Mouse (Mus musculus): ENCODE measurements around the gene 0610009B22Rik.

Gene 0610009B22Rik

DNA sequence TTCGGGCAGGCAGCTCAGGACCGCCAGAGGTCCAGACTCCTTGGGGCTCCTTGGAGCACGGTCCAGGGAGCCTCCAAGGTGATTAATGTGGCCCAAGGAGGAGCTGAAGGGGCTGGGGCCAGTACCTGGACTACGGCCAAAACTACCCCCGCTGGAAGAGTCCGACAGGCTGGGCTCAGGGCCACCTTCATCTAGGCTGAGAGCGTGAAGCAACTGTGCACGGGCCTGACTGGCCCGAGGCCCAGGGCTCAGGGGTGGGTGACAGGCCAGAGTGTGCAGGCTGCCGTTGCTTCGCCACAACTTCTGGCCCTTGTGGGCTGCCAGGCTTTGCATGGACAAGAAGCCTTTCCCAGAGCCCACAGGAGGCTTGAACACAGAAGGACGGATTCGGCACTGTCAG, 43.4 kb downstream of the 0610009B22Rik start:
- in situ Hi-C loops (cut with MboI; ENCODE audit: low pct_unique_long_range_greater_than_20kb in 1 of 2, low sequenced_read_pairs in 2 of 2, unreplicated experiment in 1 of 2) = no loop called here

DNA sequence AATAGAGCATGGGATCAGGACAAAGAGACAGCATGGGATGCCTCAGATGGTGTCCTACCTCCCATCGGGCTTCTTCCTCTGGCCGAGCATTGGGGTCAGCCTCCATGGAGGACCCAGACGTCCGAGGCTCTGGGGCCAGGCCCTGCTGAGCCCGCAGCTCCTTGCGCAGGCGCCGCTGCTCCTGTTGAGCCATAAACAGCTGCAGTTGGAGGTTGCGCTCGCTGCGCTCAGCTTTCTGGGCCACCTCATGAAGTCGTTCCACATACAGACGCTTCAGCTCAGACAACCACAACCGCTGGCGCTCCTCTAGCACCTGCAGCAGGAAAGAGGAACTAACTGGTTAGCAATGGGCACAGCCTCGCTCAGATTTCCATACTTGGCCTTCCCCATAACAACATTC, 44.5 kb downstream of the 0610009B22Rik start:
- in situ Hi-C loops (cut with MboI; ENCODE audit: low pct_unique_long_range_greater_than_20kb in 1 of 2, low sequenced_read_pairs in 2 of 2, unreplicated experiment in 1 of 2) = no loop called here

DNA sequence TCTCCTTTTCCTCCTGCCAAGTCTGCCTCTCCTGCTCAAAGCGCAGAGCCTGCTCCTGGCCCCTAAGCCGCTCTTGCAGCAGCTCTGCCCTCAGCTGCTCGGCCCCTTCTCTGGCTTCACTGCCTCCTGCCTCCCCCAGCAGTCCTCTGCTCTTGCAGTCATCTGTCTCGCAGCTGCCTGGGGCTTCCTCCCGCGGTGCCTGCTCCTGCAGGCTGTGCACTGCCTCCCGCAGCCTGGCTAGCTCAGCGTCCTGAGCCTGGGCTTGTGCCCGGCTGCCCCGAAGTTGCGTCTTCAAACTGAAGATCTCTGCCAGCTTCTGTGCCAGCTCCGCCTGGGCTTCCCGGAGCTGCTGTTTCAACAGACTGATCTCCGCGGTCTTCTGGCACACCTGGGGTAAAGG, 44.9 kb downstream of the 0610009B22Rik start:
- in situ Hi-C loops (cut with MboI; ENCODE audit: low pct_unique_long_range_greater_than_20kb in 1 of 2, low sequenced_read_pairs in 2 of 2, unreplicated experiment in 1 of 2) = no loop called here

DNA sequence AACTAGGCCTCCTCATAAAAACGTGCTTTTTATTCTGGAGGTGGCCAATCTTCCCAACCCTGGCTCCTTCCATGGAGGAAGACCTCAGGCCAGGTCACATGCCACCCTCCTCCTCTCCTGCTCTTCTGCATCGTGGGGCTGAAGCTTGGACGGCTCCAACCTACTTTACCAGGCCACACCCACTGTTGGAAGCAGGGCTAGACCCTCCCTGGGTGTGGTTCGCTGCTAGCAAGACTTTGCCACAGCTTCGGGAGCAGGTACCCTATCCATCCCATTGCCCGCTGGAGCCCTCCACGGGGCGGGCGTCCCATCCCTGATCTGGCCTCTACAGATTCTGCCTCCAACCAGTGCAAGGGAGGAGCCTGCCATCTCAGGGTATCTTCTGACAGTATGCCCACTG, 45.5 kb downstream of the 0610009B22Rik start:
- in situ Hi-C loops (cut with MboI; ENCODE audit: low pct_unique_long_range_greater_than_20kb in 1 of 2, low sequenced_read_pairs in 2 of 2, unreplicated experiment in 1 of 2) = no loop called here

DNA sequence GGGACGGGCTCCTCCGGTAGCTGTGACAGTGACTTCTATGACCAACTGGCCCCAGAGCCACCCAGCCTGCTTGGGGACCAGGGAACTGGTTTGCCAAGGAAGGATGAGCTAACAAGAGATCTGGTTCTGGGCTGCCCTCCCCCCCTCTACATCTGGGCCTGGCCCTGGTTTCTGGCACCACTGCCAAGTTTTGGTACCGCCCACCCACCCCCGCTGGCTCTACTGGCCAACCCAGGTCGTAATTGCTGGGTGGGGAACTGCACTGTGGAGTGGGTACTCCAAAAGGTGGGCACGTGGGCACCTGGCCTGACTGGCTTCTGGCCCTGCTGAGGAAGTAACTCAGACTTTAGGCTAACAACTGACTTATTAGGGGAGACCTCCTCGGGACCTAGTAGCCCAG, 47.9 kb downstream of the 0610009B22Rik start:
- in situ Hi-C loops (cut with MboI; ENCODE audit: low pct_unique_long_range_greater_than_20kb in 1 of 2, low sequenced_read_pairs in 2 of 2, unreplicated experiment in 1 of 2) = no loop called here

DNA sequence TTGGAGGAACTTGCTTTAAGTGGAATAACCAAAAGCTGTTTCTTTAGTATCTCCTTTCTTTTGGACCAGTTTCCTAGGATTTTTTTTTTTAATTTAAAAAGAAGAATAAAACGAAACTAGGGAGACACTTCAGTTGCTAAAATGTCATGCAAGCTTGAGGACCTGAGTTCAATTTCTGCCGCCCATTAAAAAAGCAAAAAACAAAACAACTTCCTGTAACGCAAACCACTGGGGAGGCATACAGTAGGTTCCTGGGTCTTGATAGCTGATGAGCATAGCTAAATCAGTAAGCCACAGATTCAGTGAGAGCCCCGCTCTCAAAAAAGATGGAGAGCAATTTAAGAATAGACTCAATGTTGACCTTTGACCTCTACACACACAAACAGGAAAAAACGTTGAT, 50.2 kb downstream of the 0610009B22Rik start:
- in situ Hi-C loops (cut with MboI; ENCODE audit: low pct_unique_long_range_greater_than_20kb in 1 of 2, low sequenced_read_pairs in 2 of 2, unreplicated experiment in 1 of 2) = no loop called here

DNA sequence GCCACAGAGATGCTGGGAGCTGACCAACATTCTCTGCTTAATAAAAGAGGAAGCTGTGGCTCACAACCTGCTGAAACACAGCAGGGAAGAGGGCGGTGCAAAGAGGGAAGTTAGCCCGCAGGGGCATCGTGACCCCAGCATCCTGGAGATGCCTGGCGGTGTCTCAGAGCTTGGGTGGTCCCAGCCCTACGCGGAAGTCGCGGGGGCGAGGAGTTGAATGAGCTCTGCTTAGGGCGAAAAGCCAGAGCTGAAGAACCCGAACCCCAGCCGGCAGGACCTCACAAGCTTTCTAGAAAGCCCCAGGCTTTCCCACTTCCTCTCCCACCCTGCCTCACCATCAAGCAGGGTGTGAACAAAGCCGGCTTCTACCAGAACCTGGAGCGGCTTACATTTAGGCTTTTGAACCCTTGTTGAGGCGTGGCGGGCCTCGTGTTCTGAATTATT, 50.7 kb downstream of the 0610009B22Rik start:
- in situ Hi-C loops (cut with MboI; ENCODE audit: low pct_unique_long_range_greater_than_20kb in 1 of 2, low sequenced_read_pairs in 2 of 2, unreplicated experiment in 1 of 2) = no loop called here

DNA sequence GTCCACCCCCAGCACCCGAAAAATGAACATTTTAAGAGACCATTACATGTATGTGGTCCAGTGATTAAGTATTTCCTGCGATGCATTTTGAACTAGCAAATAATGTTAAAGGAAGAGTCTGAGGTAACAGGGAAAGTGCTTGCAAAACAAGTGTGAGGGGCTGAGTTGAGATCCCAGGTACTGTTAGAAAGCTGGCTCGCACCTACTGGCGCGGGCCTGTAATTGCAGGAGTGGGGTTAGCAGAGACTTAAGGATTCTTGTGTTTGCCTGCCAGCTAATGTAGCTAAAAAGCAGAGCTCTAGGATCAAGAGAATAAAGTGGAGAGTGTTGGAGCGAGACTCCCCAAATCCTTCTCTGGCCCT, 52.4 kb downstream of the 0610009B22Rik start:
- in situ Hi-C loops (cut with MboI; ENCODE audit: low pct_unique_long_range_greater_than_20kb in 1 of 2, low sequenced_read_pairs in 2 of 2, unreplicated experiment in 1 of 2) = no loop called here

DNA sequence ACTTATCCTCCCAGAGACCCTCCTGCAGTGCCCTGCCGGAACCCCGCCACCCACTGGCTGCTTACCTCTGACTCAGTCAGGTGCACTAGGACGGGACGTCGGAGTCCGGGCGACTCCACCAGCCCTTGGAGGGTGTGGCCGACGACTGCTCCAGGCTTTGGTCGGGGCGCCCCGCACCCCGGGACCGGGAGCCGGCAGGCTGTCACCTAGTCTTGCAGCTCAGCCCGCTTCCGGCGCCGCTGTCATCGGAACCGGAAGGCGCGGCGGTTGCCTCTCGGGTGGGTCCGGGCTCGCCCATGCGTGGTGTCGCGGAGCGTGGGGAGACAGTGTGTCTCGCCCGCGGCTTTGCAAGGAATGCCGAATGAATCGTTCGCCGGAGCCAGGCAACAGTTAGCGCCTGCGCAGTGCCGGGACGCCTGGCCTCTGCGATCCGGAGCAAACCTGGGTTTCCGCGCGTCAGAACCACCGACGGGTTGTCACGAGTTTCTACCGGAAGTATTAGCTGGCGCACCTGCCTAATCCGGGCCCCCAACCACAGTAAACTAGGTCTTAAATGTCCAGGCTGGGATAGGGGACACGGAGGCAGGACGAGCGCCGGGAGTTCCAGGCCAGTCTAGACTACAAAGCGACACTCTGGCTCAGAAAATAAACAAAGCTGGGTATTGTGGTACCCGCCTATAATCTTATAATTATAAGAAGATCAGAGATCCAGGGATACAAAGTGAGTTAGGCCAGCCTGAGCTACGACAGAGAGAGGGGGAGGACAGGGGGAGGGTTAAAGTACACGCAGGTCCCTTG, 53.0 kb downstream of the 0610009B22Rik start, which contains the start of gene Rmnd5b:
Gene Rmnd5b, minus strand, starts transcription at position 372 of the 798 bp plus-strand sequence.
- in situ Hi-C loops (cut with MboI; ENCODE audit: low pct_unique_long_range_greater_than_20kb in 1 of 2, low sequenced_read_pairs in 2 of 2, unreplicated experiment in 1 of 2) = no loop called here
